Mouse (Mus musculus) urinary bladder, adult 18-20 months (tissue): ENCODE data around the gene Olfr15.
A peak's percentile ranks its signal among the peaks of the same experiment; 100 is the strongest.
"Not testable (repeated sequence)": the region's sequence is repeated elsewhere in the genome, so short reads cannot be mapped to it uniquely, and the experiment has no call there.

ENCODE experiments used
- DNase-seq, 2 experiments: peaks; one replicate each; pipeline ENCODE4 v3.0.0; 2022; ENCODE audit warnings: low spot score in 2 of 2, mixed read lengths in 2 of 2

Olfr15 gene

GRCm38 (mm10) chr16:3830588-3831109, at the start of gene Olfr15:
Gene Olfr15 (plus strand): TSS chr16:3830878.
- DNase-seq, result no peak

- no peak for DNase-seq
Measured at GRCm38 (mm10) chr16:3781237-3781636, 49.4 kb upstream of the Olfr15 start.

GRCm38 (mm10) chr16:3788394-3788793, 42.3 kb upstream of the Olfr15 start:
- no peak for DNase-seq

- DNase-seq, result no peak
Measured at GRCm38 (mm10) chr16:3808176-3808575, 22.5 kb upstream of the Olfr15 start.

GRCm38 (mm10) chr16:3814667-3815066, 16.0 kb upstream of the Olfr15 start:
- DNase-seq, result not testable (repeated sequence)

- DNase-seq, result peak in 1 of 2 experiments; percentile 65
Measured at GRCm38 (mm10) chr16:3820202-3820601, 10.5 kb upstream of the Olfr15 start.

GRCm38 (mm10) chr16:3828021-3828420, 2.7 kb upstream of the Olfr15 start:
- no peak for DNase-seq

- no peak for DNase-seq
Measured at GRCm38 (mm10) chr16:3829727-3830126, 951 bp upstream of the Olfr15 start.

GRCm38 (mm10) chr16:3835461-3835860, 4.8 kb downstream of the Olfr15 start:
- no peak for DNase-seq

GRCm38 (mm10) chr16:3839157-3839885, 8.6 kb downstream of the Olfr15 start:
- DNase-seq, result no peak

GRCm38 (mm10) chr16:3842989-3843388, 12.3 kb downstream of the Olfr15 start:
- DNase-seq, result no peak

- no peak for DNase-seq
Measured at GRCm38 (mm10) chr16:3843796-3844195, 13.1 kb downstream of the Olfr15 start.

GRCm38 (mm10) chr16:3846711-3847518, 16.2 kb downstream of the Olfr15 start, which contains the start of gene Zfp174:
Gene Zfp174 (plus strand): TSS chr16:3847268.
- peak; percentile 90 to 93 for DNase-seq

- DNase-seq, result no peak
Measured at GRCm38 (mm10) chr16:3847871-3848270, 17.2 kb downstream of the Olfr15 start.

GRCm38 (mm10) chr16:3848416-3848815, 17.7 kb downstream of the Olfr15 start:
- no peak for DNase-seq

- DNase-seq, result not testable (repeated sequence)
Measured at GRCm38 (mm10) chr16:3851301-3851700, 20.6 kb downstream of the Olfr15 start.

- DNase-seq, result no peak
Measured at GRCm38 (mm10) chr16:3852586-3852985, 21.9 kb downstream of the Olfr15 start.

GRCm38 (mm10) chr16:3854437-3855182, 23.9 kb downstream of the Olfr15 start:
- no peak for DNase-seq

GRCm38 (mm10) chr16:3855776-3856175, 25.1 kb downstream of the Olfr15 start:
- DNase-seq, result no peak

GRCm38 (mm10) chr16:3859254-3859653, 28.6 kb downstream of the Olfr15 start:
- no peak for DNase-seq

GRCm38 (mm10) chr16:3871815-3872214, 41.1 kb downstream of the Olfr15 start:
- no peak for DNase-seq
